In the genomic region with DNA sequence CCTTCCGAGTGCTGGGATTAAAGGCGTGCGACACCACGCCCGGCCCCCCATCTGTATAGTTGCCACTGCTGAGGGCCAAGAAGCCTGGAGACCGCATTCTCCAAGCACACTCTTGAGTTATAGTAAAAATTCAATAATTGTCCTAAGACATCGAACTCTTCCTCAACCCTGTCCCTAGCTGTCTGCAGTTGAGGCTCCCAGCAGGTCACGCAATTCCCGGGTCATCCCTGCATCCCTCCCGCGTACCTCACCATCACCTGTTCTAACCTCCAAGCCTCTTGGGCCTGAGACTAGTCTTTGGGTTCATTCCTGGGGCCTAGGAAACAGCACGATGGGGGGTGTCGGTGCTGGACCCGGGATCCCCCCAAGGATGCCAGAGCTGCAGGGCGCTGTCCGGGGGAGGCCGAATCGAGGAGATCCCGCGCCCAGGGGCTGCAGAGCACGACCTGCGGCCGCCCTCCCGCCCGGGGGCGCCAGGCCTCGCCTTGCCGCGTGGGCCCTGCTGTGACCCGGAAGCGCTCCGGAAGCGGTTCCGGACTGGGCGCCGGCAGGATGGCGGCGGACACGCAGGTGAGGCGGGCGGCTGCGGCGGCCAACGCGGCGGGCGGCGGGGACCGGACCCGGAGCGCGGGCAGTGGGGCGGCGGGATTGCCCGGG, we compare ENCODE assay signal across 8 mouse cellular contexts. TPM values are rescaled to one million over a fixed set of nuclear protein-coding genes. Genes with fewer than 3 reads are reported as not detected.
A peak's percentile ranks its signal among the peaks of the same experiment; 100 is the strongest.
DNase-seq lines count a peak whose midpoint lies in the region; ATAC-seq lines count a peak whose summit lies in the region.

A gene (plus strand): TSS at position 518 of the 657 bp plus-strand sequence.

- DNase-seq in adrenal gland, adult 18-20 months (ENCODE audit: low spot score in 2 of 2), result peak; percentile 81 to 83
- peak; percentile 82 for DNase-seq in embryo, embryonic 10.5 days (ENCODE audit: low spot score)
- peak; percentile 79 for DNase-seq in gastrocnemius, postnatal 25 days
- DNase-seq in left cerebral cortex, postnatal 14 days (ENCODE audit: low spot score in 2 of 2), result peak; percentile 51 to 76
- peak; percentile 84 to 86 for DNase-seq in right cerebral cortex, postnatal 10 days (ENCODE audit: low spot score in 2 of 2)
- DNase-seq in urinary bladder, postnatal 4 days (ENCODE audit: low spot score in 2 of 2), result peak; percentile 79 to 82

- peak; percentile 84 for ATAC-seq in inflammation-experienced regulatory T-cells, adult 6 months
- ATAC-seq in megakaryocyte progenitor cell, adult 5-6 weeks (replicated peaks; ENCODE audit: poor library complexity), result peak; percentile 70

- intact Hi-C loops in left cerebral cortex, postnatal 14 days (cut with DNase I), result no loop called here

RNA-seq across cellular contexts. Expression of the gene that starts here (rescaled TPM):
- 10 to 100 TPM; 51.7 to 59.0 TPM for total RNA-seq in adrenal gland, adult 18-20 months (2021)
- 10 to 100 TPM; 26.1 to 30.7 TPM for total RNA-seq in gastrocnemius, postnatal 25 days (2021)
- 10 to 100 TPM; 24.7 to 36.4 (median 28.6) TPM for polyA plus RNA-seq in inflammation-experienced regulatory T-cells, adult 6 months (2017; shearing (Covaris generic))
- total RNA-seq in left cerebral cortex, postnatal 14 days (2021), result 10 to 100 TPM; 64.0 to 69.7 TPM
- 17.5 and 17.7 TPM in 2 replicates for total RNA-seq in megakaryocyte progenitor cell, adult 5-6 weeks (2015)
- 33.2 and 35.3 TPM in 2 replicates for total RNA-seq in megakaryocyte progenitor cell, adult 5-6 weeks (2017)

Comparison
In these comparisons a context has a peak if more than half of its experiments do, and no peak if none do; other contexts are left out.
1. Peak in every context shown above with its lines: DNase-seq and ATAC-seq.